Mouse (Mus musculus) brain, embryonic 14.5 days (tissue): ENCODE measurements around the gene Peli2.

Source experiments
- CTCF ChIP-seq: fragments of 200-500 bp; IDR thresholded peaks from 2 replicates; pipeline ENCODE4 v1.5.1; 2012; ENCODE audit warnings: inconsistent platforms, mild to moderate bottlenecking, moderate library complexity, borderline replicate concordance; ENCODE audit not compliant: insufficient read depth, insufficient read length; ENCODE audit errors: extremely low read depth
- POLR2A ChIP-seq: fragments of 200-500 bp; IDR thresholded peaks from 2 replicates; pipeline ENCODE4 v1.6.1; 2012; ENCODE audit warnings: mild to moderate bottlenecking, inconsistent platforms, borderline replicate concordance; ENCODE audit not compliant: poor library complexity, insufficient read depth, insufficient read length, severe bottlenecking; ENCODE audit errors: extremely low read depth

DNA sequence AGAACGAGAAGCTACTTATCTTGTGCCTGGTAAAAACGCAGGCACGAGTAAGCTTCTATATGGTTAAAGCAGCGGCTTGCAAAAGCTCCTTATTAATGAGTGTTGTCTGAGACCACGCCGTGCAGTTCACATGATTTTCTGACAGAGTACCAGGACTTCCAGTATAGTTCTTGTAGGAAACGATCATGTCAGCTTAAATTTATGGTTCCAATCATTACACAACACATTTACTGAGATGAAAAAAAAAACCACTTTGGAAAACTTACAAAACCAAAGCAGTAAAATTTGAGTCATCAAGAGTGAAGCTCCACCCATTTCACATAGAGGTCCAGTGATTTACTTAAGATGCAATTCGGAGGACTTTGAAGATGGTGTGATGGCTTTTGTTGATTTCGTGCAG lies 53.2 kb downstream of the Peli2 start:
- TF ChIP-seq POLR2A (no peak), CTCF (no peak)
